Mouse (Mus musculus): ENCODE results near the gene S100a3. TPM values are rescaled to one million over a fixed set of nuclear protein-coding genes. Genes with fewer than 3 reads are reported as not detected.

The S100a3 gene
- polyA plus RNA-seq, 1 experiment from 2014 or later = not detected

DNA sequence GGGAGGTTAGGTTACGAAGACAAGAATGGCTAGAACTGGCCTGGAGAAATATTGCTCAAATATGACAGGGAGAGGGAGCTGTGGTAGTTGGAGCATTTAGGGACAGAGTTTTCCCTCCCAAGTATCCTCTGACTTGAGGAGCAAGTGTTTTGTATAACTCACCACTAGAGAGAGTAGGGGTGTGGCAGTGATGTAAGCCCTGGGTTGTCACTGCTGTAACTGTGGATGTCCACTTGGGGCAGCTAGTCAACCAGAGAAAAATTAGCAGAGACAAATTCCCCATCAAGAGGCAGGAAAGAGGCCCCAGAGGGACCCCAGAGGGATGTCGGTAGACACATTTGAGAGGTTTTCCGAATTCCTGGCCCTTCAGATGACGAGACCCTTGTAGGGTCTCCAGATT, 35.0 kb upstream of the S100a3 start:
- Histone ChIP-seq H3K9me3 (replicated peaks; ENCODE audit: control insufficient read depth, low read length) (no peaks in the 10 kb centered on the region), H3K4me1 (ENCODE audit: control insufficient read depth, low read depth, low read length) (no peaks in the 10 kb centered on the region; the same call in 1 of the 2 replicates), H3K27ac (ENCODE audit: low read length) (no peak overlapping the region), H3K27me3 (ENCODE audit: control insufficient read depth, insufficient read depth, low read depth, low read length) (no peaks in the 10 kb centered on the region; the same call in 1 of the 2 replicates), H3K36me3 (ENCODE audit: control insufficient read depth, insufficient read depth) (no peaks in the 10 kb centered on the region), H3K9ac (ENCODE audit: low read depth, low read length) (no peak overlapping the region), H3K4me2 (ENCODE audit: low read depth, low read length) (no peak overlapping the region), H3K4me3 (ENCODE audit: low read depth, low read length) (no peak overlapping the region)
- no peak for ATAC-seq (ENCODE audit: low read depth)
- WGBS (ENCODE audit: insufficient replicate concordance) = 39% methylated on average over 4 of the region's 4 CpGs

DNA sequence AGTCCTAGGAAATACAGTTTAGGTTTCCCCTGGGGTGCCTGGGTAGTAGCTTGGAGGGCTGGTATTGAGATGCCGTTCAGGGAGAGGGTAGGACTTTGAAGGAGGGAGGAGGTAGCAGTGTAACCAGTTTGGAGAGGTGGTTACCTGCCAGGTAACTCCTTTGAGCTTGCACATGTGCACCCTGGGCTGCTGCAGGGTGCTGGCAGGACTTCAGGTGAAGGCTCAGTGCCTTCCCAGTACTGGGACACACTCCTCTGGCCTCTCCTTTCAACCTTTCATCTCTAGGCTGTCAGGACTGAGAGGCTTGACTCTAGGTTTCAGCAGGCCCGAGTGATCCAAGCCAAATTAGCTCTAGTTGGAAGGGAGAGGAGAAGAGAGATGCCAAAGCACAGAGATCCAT, 34.3 kb upstream of the S100a3 start:
- Histone ChIP-seq H3K27me3 (ENCODE audit: control insufficient read depth, insufficient read depth, low read depth, low read length) (no peaks in the 10 kb centered on the region; the same call in 1 of the 2 replicates), H3K9me3 (replicated peaks; ENCODE audit: control insufficient read depth, low read length) (no peaks in the 10 kb centered on the region), H3K4me3 (ENCODE audit: low read depth, low read length) (no peak overlapping the region), H3K27ac (ENCODE audit: low read length) (no peak overlapping the region), H3K9ac (ENCODE audit: low read depth, low read length) (no peak overlapping the region), H3K4me2 (ENCODE audit: low read depth, low read length) (no peak overlapping the region), H3K36me3 (ENCODE audit: control insufficient read depth, insufficient read depth) (no peaks in the 10 kb centered on the region), H3K4me1 (ENCODE audit: control insufficient read depth, low read depth, low read length) (no peaks in the 10 kb centered on the region; the same call in 1 of the 2 replicates)
- 70% methylated on average over 2 of the region's 2 CpGs for WGBS (ENCODE audit: insufficient replicate concordance)
- no peak for ATAC-seq (ENCODE audit: low read depth)

DNA sequence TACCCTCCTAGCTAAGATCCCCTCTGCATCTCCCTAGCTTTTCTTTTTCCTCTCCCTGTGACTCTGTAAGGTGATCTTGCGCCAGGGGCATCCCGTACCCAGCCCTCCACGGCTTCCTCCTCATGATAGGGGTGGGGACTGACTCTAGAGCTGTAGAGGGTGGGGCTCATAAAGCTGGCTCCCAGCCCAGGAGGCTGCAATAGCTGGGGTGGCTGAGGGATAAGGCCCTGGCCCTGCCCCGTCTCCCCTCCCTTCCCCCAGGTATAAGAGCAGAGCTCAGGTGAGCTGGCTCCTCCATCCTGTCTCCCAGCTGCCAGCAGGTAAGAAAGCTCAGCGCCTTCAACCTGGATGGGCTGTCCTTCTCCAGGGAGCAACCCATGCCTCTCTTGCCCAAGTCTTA, 33.8 kb upstream of the S100a3 start, which contains the start of gene S100a14:
S100a14 (plus strand) TSS at position 277 of the 400 bp plus-strand sequence.
- WGBS (ENCODE audit: insufficient replicate concordance) = 39% methylated on average over 5 of the region's 5 CpGs
- no peaks in the 10 kb centered on the region; the same call in 1 of the 2 replicates for H3K27me3 ChIP-seq (ENCODE audit: control insufficient read depth, insufficient read depth, low read depth, low read length)
- no peaks in the 10 kb centered on the region; the same call in 1 of the 2 replicates for H3K4me1 ChIP-seq (ENCODE audit: control insufficient read depth, low read depth, low read length)
- no peak within 1 kb of the TSS for H3K27ac ChIP-seq (ENCODE audit: low read length)
- H3K4me2 ChIP-seq (ENCODE audit: low read depth, low read length) = no peak within 1 kb of the TSS
- H3K36me3 ChIP-seq (ENCODE audit: control insufficient read depth, insufficient read depth) = no peaks in the 10 kb centered on the region
- ATAC-seq (ENCODE audit: low read depth) = peak; percentile 56; the same call in 1 of the 2 replicates
- no peaks in the 10 kb centered on the region for H3K9me3 ChIP-seq (replicated peaks; ENCODE audit: control insufficient read depth, low read length)
- no peak within 1 kb of the TSS for H3K9ac ChIP-seq (ENCODE audit: low read depth, low read length)
- H3K4me3 ChIP-seq (ENCODE audit: low read depth, low read length) = no peak within 1 kb of the TSS

DNA sequence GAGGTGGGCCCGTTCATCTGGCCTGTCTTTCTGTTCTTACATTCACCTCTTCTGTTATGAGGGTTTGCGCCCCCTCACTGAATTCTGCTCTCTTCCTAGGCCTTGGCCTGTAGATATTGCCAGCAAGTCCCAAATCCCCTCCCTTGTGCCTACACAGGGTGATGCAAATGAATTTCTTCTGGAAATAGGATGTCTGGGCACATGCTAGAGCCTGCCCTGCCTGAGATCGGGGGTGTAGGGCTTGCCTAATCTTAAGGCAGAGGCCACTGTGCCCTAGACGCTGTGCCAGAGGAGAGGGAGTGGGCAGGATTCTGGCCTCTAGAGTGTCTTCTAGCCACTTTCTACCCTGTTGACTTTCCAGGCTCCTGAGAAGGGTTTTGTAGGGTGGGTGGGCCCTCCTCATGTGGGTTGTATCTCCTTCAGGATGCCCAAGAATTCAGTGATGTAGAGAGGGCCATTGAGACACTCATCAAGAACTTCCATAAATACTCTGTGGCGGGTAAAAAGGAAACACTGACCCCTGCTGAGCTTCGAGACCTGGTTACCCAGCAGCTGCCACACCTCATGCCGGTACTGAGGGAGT, 33.0 kb upstream of the S100a3 start:
- no peak for ATAC-seq (ENCODE audit: low read depth)
- Histone ChIP-seq H3K9ac (ENCODE audit: low read depth, low read length) (no peak overlapping the region), H3K27me3 (ENCODE audit: control insufficient read depth, insufficient read depth, low read depth, low read length) (no peaks in the 10 kb centered on the region; the same call in 1 of the 2 replicates), H3K4me2 (ENCODE audit: low read depth, low read length) (no peak overlapping the region), H3K4me1 (ENCODE audit: control insufficient read depth, low read depth, low read length) (no peaks in the 10 kb centered on the region; the same call in 1 of the 2 replicates), H3K4me3 (ENCODE audit: low read depth, low read length) (no peak overlapping the region), H3K27ac (ENCODE audit: low read length) (no peak overlapping the region), H3K36me3 (ENCODE audit: control insufficient read depth, insufficient read depth) (no peaks in the 10 kb centered on the region), H3K9me3 (replicated peaks; ENCODE audit: control insufficient read depth, low read length) (no peaks in the 10 kb centered on the region)
- 65% methylated on average over 7 of the region's 7 CpGs for WGBS (ENCODE audit: insufficient replicate concordance)

DNA sequence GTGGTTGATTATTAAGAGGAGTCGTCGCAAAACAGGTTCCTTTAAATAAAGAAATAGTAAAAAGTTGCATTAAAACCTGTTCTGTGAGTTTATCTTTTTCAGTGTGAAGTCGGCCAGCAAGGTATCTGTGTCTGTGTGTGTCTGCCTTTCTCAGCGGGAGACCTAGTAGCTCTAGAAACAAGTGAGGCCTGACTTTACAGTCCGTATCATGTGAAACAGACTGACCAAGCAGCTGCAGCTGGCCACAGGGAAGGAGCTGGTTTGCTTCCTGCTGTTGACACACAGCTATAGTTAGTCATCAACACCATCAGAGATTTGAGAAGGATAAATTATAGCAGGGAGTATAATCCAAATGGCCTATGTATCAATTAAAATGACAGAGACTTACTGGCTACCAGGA, 28.7 kb upstream of the S100a3 start:
- Histone ChIP-seq H3K27ac (ENCODE audit: low read length) (no peak overlapping the region), H3K4me2 (ENCODE audit: low read depth, low read length) (no peak overlapping the region), H3K9me3 (replicated peaks; ENCODE audit: control insufficient read depth, low read length) (no peaks in the 10 kb centered on the region), H3K4me1 (ENCODE audit: control insufficient read depth, low read depth, low read length) (no peaks in the 10 kb centered on the region), H3K36me3 (ENCODE audit: control insufficient read depth, insufficient read depth) (no peaks in the 10 kb centered on the region), H3K27me3 (ENCODE audit: control insufficient read depth, insufficient read depth, low read depth, low read length) (no peaks in the 10 kb centered on the region; the same call in 1 of the 2 replicates), H3K4me3 (ENCODE audit: low read depth, low read length) (no peak overlapping the region), H3K9ac (ENCODE audit: low read depth, low read length) (no peak overlapping the region)
- 56% methylated on average over 5 of the region's 5 CpGs for WGBS (ENCODE audit: insufficient replicate concordance)
- no peak for ATAC-seq (ENCODE audit: low read depth)

DNA sequence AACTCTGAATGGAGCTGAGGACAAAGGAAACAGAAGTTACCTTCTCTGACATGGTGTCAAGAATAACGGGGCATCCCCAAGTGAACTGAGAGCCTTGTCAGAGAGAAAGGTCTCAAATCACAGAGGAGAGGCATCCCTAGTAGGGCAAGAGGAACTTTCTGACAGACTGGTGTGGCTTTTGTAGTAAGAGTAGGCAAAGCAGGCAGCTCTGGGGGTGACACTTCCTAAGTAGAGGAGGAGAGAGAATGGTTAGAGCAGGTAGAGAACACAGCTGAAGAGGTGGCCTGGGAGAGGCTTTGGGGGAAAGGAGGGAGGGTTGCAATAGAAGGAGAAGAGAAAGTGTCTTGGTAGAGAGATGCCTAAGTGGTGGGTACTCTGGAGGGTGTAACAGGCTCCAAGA, 24.9 kb upstream of the S100a3 start:
- H3K27ac ChIP-seq (ENCODE audit: low read length) = no peak overlapping the region
- no peak overlapping the region for H3K4me2 ChIP-seq (ENCODE audit: low read depth, low read length)
- ATAC-seq (ENCODE audit: low read depth) = no peak
- H3K4me3 ChIP-seq (ENCODE audit: low read depth, low read length) = no peak overlapping the region
- no peaks in the 10 kb centered on the region for H3K36me3 ChIP-seq (ENCODE audit: control insufficient read depth, insufficient read depth)
- no peaks in the 10 kb centered on the region for H3K4me1 ChIP-seq (ENCODE audit: control insufficient read depth, low read depth, low read length)
- no peaks in the 10 kb centered on the region for H3K27me3 ChIP-seq (ENCODE audit: control insufficient read depth, insufficient read depth, low read depth, low read length)
- no peaks in the 10 kb centered on the region for H3K9me3 ChIP-seq (replicated peaks; ENCODE audit: control insufficient read depth, low read length)
- WGBS (ENCODE audit: insufficient replicate concordance) = 25% methylated on average over 1 of the region's 1 CpGs
- H3K9ac ChIP-seq (ENCODE audit: low read depth, low read length) = no peak overlapping the region

DNA sequence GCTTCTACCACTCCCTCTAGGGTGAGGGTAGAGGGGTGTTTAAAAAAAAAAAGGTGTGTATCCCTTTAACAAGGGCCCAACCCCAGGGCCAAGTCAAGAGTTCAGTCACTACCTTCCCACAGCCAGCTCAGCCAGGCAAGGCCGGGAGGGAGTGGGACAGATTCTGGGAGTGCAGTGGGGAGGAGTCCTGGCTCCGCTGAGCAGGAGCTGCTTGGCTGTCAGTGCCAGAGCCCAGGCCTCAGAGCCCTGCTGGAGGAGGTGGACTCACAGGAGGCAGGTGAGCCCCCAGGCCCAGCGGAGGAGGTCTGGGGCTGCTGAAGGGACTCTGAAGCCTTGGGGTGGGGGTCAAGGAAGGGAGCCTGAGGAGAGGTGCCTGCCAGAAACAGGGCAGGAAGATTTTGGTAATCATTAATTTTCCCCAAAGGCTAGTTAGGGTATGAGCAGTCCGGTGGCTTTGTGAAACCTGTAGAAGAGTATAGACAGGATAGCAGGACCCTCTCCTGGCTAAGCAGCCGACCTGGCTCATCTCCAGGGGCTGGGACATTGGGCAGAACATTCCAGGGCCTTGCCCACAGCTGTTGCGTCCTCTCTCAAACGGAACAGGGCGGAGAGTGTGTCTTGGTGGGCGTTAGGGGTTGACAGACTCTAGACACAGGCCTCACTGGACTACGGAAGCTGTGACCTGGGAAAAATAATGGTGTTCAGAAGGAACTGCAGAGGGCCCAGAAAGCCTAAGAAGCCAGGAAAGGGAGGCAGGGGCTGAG, 23.1 kb upstream of the S100a3 start, which contains the start of gene S100a16:
S100a16 (plus strand) TSS at position 114 of the 764 bp plus-strand sequence.
- H3K27ac ChIP-seq (ENCODE audit: low read length) = peak within 1 kb of the TSS; percentile 64
- peak within 1 kb of the TSS; percentile 43 for H3K4me3 ChIP-seq (ENCODE audit: low read depth, low read length)
- peak within 1 kb of the TSS; percentile 38 for H3K4me2 ChIP-seq (ENCODE audit: low read depth, low read length)
- no peaks in the 10 kb centered on the region for H3K36me3 ChIP-seq (ENCODE audit: control insufficient read depth, insufficient read depth)
- peak within 1 kb of the TSS; percentile 41; the same call in 1 of the 2 replicates for H3K9ac ChIP-seq (ENCODE audit: low read depth, low read length)
- no peaks in the 10 kb centered on the region for H3K27me3 ChIP-seq (ENCODE audit: control insufficient read depth, insufficient read depth, low read depth, low read length)
- 50% methylated on average over 10 of the region's 10 CpGs for WGBS (ENCODE audit: insufficient replicate concordance)
- peak; percentile 79 for ATAC-seq (ENCODE audit: low read depth)
- H3K9me3 ChIP-seq (replicated peaks; ENCODE audit: control insufficient read depth, low read length) = no peaks in the 10 kb centered on the region
- no peaks in the 10 kb centered on the region for H3K4me1 ChIP-seq (ENCODE audit: control insufficient read depth, low read depth, low read length)

DNA sequence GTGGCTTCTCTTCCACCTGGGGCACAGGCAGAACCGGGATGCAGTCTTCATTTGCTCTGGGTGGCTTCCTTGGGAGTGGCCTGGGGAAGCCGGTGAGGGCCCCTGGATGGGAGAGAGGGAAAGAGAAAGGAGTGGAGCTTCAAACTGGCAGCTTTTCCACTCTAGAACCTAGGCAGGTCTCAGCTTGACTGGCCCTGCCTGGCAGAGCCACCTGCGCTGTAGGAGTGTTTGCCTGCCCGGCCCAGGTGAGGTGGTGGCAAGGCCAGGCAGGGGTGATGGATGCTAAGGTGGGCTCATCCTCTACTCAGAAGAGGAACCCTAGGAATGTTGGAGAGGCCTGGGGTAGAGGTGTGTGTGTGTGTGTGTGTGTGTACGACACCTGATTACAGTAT, 22.5 kb upstream of the S100a3 start:
- 49% methylated on average over 5 of the region's 5 CpGs for WGBS (ENCODE audit: insufficient replicate concordance)
- Histone ChIP-seq H3K4me3 (ENCODE audit: low read depth, low read length) (peak overlapping the region; percentile 43), H3K4me2 (ENCODE audit: low read depth, low read length) (peak overlapping the region; percentile 38), H3K27me3 (ENCODE audit: control insufficient read depth, insufficient read depth, low read depth, low read length) (no peaks in the 10 kb centered on the region), H3K9ac (ENCODE audit: low read depth, low read length) (peak overlapping the region; percentile 28; the same call in 1 of the 2 replicates), H3K4me1 (ENCODE audit: control insufficient read depth, low read depth, low read length) (no peaks in the 10 kb centered on the region), H3K9me3 (replicated peaks; ENCODE audit: control insufficient read depth, low read length) (no peaks in the 10 kb centered on the region), H3K27ac (ENCODE audit: low read length) (no peak overlapping the region), H3K36me3 (ENCODE audit: control insufficient read depth, insufficient read depth) (no peaks in the 10 kb centered on the region)
- ATAC-seq (ENCODE audit: low read depth) = no peak

DNA sequence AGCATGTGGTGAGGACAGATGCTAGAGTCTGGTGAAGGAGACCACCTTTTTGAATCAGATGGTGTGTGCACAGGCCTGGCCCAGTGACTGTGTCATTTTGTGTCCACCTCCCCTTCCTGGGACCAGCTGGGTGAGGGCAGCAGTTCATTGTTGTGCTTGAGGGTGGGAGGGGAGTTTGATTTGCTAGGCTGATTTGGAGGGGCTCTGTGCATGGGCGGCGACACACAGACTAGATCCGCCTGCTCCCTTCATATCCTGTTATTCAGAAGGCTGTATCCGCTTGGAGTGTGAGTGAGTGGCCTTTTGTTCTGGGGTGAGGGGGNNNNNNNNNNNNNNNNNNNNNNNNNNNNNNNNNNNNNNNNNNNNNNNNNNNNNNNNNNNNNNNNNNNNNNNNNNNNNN, 19.5 kb upstream of the S100a3 start:
- H3K27me3 ChIP-seq (ENCODE audit: control insufficient read depth, insufficient read depth, low read depth, low read length) = no peaks in the 10 kb centered on the region
- H3K36me3 ChIP-seq (ENCODE audit: control insufficient read depth, insufficient read depth) = no peaks in the 10 kb centered on the region
- H3K4me3 ChIP-seq (ENCODE audit: low read depth, low read length) = no peak overlapping the region
- H3K4me1 ChIP-seq (ENCODE audit: control insufficient read depth, low read depth, low read length) = no peaks in the 10 kb centered on the region
- H3K9ac ChIP-seq (ENCODE audit: low read depth, low read length) = no peak overlapping the region
- ATAC-seq (ENCODE audit: low read depth) = no peak; the same call in 1 of the 2 replicates
- H3K27ac ChIP-seq (ENCODE audit: low read length) = no peak overlapping the region
- no peaks in the 10 kb centered on the region for H3K9me3 ChIP-seq (replicated peaks; ENCODE audit: control insufficient read depth, low read length)
- H3K4me2 ChIP-seq (ENCODE audit: low read depth, low read length) = no peak overlapping the region
- WGBS (ENCODE audit: insufficient replicate concordance) = 71% methylated on average over 4 of the region's 4 CpGs

All from liver, embryonic 16.5 days (tissue).